Mouse (Mus musculus) embryonic facial prominence, embryonic 10.5 days (tissue): ENCODE measurements around the gene Camsap1. TPM values are rescaled to one million over a fixed set of nuclear protein-coding genes. Genes with fewer than 3 reads are reported as not detected.

Experiments
- DNase-seq: peaks from one replicate; pipeline ENCODE4 v3.0.0-alpha.2; 2017; ENCODE audit warnings: low spot score
- H3K27ac ChIP-seq: fragments of 300-500 bp; sonication (generic); replicated peaks from 2 replicates; pipeline ENCODE4 v1.5.1; 2016; ENCODE audit warnings: mild to moderate bottlenecking
- H3K27me3 ChIP-seq: fragments of 300-500 bp; sonication (generic); replicated peaks from 2 replicates; pipeline ENCODE4 v1.6.1; 2016; ENCODE audit warnings: low read depth, mild to moderate bottlenecking; ENCODE audit not compliant: poor library complexity, severe bottlenecking
- H3K36me3 ChIP-seq: fragments of 300-500 bp; sonication (generic); replicated peaks from 2 replicates; pipeline ENCODE4 v1.6.1; 2016; ENCODE audit warnings: mild to moderate bottlenecking, moderate library complexity
- H3K4me1 ChIP-seq: fragments of 300-500 bp; sonication (generic); 2 replicates; pipeline ENCODE4 v1.6.1; 2016
- H3K4me3 ChIP-seq: fragments of 300-500 bp; sonication (generic); 2 replicates; pipeline ENCODE4 v1.5.1; 2016; ENCODE audit warnings: mild to moderate bottlenecking, moderate library complexity
- H3K9me3 ChIP-seq: fragments of 300-500 bp; sonication (generic); 2 replicates; pipeline ENCODE4 v1.6.1; 2016; ENCODE audit warnings: mild to moderate bottlenecking
- WGBS: fragments of 180-500 bp; shearing (Covaris S2); methylation state at CpG from one replicate; pipeline ENCODE4 v1.1.7; 2016; 5-methylcytosine and 5-hydroxymethylcytosine counted together
- polyA plus RNA-seq: library from polyadenylated mRNA; unstranded; fragments of >200 nt; fragmentation: Nextera tagmentation; extraction: Ambion mirVana; gene quantifications from 2 replicates; pipeline ENCODE4 v1.2.1, GENCODE M21; 2016

Gene Camsap1
- polyA plus RNA-seq, 1 experiment from 2014 or later, result 36.1 TPM

DNA sequence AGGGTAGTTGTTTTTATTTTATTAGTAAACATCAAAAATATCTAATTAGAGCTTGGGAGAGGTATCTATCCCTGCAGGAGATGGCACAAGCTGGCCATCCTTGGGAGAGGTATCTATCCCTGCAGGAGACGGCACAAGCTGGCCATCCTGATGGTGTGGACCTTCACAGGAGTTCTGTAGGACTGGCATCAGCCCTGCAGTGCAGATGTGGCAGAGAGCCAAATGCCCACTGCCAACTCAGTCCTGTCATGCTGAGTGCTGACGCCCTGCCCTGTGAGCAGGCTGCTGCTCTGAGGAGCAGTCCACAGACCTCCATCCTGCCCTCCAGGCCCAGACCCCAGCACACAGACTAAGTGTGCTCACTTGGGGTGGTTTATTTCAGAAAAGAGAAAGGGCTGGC is 18.9 kb upstream of the Camsap1 start:
- Histone ChIP-seq H3K27me3 (no peaks in the 10 kb centered on the region), H3K9me3 (no peaks in the 10 kb centered on the region), H3K4me3 (no peak overlapping the region), H3K36me3 (peaks cover 97% of the 10 kb centered on the region), H3K4me1 (no peaks in the 10 kb centered on the region), H3K27ac (no peak overlapping the region)
- DNase-seq, result no peak
- 93% methylated on average over 2 of the region's 2 CpGs for WGBS

DNA sequence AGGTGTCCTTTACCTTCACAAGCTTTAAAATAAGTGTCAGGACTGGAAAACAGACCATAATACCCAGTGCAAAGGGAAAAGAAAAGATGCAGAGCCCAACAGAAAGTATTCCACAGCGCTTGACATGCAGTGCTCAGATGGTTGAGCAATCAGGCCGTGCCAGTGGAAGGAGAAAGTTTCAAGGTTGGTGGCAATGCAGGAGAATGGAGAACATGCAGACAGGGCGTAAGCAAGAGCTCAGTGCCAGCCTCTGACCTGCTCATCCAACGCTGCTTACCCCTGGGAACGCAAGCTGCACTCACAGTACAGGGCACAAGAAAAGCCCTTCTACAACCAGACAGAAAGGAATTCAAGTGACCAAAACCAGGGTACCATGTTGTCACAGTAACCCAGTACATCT is 18.1 kb upstream of the Camsap1 start:
- Histone ChIP-seq H3K4me1 (no peaks in the 10 kb centered on the region), H3K27ac (no peak overlapping the region), H3K9me3 (no peaks in the 10 kb centered on the region), H3K4me3 (no peak overlapping the region), H3K36me3 (peaks cover 97% of the 10 kb centered on the region), H3K27me3 (no peaks in the 10 kb centered on the region)
- DNase-seq, result no peak
- WGBS, result 92% methylated on average over 5 of the region's 5 CpGs

DNA sequence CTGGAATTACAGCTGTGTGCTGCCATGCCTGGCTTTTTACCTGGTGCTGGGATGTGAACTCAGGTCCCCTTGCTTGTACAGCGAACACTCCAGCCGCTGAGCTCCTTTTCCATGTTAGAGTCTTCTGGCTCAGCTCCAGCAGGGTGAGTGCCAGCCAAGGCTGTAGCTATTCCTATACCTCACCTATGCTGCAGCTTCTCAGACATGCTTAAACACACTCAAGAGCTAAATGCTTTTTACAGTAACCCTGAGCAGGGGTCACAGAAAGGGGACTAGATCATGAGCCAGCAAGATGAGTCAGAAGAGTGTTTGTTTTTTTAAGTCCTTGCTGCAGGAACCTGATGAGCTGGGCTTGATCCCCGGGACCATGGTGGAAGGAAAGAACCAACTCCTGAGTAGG is 14.6 kb upstream of the Camsap1 start:
- no peaks in the 10 kb centered on the region for H3K27me3 ChIP-seq
- peaks cover 63% of the 10 kb centered on the region for H3K36me3 ChIP-seq
- H3K27ac ChIP-seq, result no peak overlapping the region
- 90% methylated on average over 3 of the region's 3 CpGs for WGBS
- H3K4me3 ChIP-seq, result no peak overlapping the region
- no peaks in the 10 kb centered on the region for H3K4me1 ChIP-seq
- no peak for DNase-seq
- H3K9me3 ChIP-seq, result no peaks in the 10 kb centered on the region

DNA sequence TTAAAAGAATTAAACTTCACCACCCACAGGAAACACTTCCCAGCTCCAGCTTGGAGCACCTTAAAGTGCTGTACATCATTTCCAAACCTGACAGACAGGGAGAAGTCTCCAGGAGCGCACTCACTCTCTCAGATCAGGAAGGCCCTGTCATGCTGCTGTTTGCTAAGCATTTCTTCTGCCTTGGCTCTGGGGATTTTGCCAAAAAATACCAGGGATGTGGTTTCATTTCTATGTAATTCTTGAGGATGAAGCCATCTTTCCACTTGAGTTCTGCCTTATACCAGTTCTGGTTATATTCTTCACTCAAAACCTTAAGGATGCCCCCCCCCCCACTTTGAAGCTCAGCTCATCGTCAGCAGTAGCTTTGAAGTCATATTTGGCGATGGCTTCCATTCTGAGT is 11.7 kb upstream of the Camsap1 start:
- Histone ChIP-seq H3K36me3 (peaks cover 34% of the 10 kb centered on the region), H3K27me3 (no peaks in the 10 kb centered on the region), H3K4me1 (no peaks in the 10 kb centered on the region), H3K27ac (no peak overlapping the region), H3K9me3 (no peaks in the 10 kb centered on the region), H3K4me3 (no peak overlapping the region)
- no peak for DNase-seq
- 92% methylated on average over 3 of the region's 3 CpGs for WGBS

DNA sequence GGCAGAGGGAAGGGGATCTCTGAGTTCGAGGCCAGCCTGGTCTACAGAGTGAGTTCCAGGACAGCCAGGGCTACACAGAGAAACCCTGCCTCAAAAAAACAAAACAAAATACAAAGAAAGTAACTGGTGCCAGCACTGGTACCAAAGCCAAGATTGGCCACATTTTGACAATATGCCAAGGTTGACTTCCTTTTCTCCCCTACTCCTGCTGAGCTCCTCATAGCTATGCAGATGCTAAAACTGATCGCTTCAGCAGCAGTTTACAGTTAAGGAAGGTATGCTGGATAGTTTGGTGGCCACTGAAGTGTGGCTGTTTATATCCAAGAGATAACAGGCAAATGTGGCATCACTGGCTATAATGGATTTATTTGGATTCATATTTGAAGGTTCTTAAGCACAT is 9.2 kb upstream of the Camsap1 start:
- H3K4me3 ChIP-seq, result no peak overlapping the region
- H3K9me3 ChIP-seq, result no peaks in the 10 kb centered on the region
- DNase-seq, result no peak
- H3K27me3 ChIP-seq, result 0 out of 2 replicates have a peak, but pooled peaks cover 3% of the 10 kb centered on the region
- 70% methylated on average over 2 of the region's 2 CpGs for WGBS
- no peak overlapping the region for H3K27ac ChIP-seq
- no peaks in the 10 kb centered on the region for H3K4me1 ChIP-seq
- H3K36me3 ChIP-seq, result peaks cover 11% of the 10 kb centered on the region

DNA sequence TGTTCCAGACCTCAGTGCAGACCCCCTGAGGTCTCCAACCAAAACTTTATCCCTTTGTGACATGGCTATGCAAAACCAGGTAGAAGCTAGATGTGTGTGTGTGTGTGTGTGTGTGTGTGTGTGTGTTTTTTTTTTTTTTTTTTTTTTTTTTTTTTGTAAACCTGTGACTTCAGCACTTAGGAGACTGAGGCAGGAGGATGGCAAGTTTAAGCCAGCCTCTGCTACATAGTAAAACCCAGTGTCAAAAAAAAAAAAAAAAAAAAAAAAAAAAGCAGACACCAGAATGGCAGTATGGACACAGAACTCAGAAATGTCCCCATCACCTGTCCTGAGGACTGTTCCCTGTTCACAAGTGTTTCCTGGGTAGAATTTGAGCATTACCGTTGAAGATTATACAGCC is 6.6 kb upstream of the Camsap1 start:
- Histone ChIP-seq H3K4me3 (no peak overlapping the region), H3K27me3 (peaks cover 17% of the 10 kb centered on the region), H3K4me1 (no peaks in the 10 kb centered on the region), H3K9me3 (no peaks in the 10 kb centered on the region), H3K27ac (no peak overlapping the region), H3K36me3 (no peaks in the 10 kb centered on the region)
- DNase-seq, result no peak
- 92% methylated on average over 1 of the region's 1 CpGs for WGBS

DNA sequence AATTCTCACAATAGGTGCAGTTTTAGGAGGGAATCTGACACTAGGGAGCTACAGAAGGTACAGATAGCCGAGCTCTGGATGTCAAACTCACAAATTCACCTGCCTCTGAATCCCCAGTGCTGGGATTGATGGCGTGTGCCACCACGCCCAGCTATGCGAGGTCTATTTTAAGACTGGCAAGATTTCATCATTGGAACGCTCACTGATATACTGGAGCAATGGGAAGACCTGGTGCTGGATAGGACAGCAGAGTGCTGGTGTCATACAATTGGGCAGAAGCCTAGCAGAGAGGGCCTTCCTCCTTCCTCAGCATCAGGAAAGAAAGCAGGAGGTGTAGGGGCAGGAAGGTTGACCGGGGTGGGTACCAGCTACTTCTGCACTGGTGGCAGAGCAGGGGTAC is 4.7 kb upstream of the Camsap1 start:
- no peak for DNase-seq
- no peak overlapping the region for H3K27ac ChIP-seq
- WGBS, result 91% methylated on average over 6 of the region's 6 CpGs
- H3K4me1 ChIP-seq, result peaks cover 8% of the 10 kb centered on the region
- H3K36me3 ChIP-seq, result no peaks in the 10 kb centered on the region
- no peak overlapping the region for H3K4me3 ChIP-seq
- H3K27me3 ChIP-seq, result peaks cover 21% of the 10 kb centered on the region
- H3K9me3 ChIP-seq, result no peaks in the 10 kb centered on the region

DNA sequence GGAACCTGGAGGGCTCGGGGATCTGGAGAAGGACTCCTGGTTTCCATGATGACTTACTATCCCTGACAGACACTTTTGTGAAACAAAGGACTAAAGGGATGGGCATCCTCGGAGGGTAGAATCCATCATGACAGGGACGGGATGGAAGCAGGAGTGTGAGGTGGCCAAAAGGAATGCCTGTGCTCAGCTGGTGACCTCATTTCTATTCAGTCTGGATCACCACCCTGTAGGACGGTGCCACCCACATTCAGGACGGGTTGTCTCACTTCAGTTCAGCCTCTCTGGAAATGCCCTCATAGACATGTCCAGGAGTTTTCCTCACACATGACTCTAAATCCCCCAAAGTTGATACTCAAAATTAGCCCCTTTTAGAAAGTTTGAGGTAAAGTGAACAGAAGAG is 3.5 kb upstream of the Camsap1 start:
- Histone ChIP-seq H3K4me1 (peaks cover 12% of the 10 kb centered on the region), H3K9me3 (no peaks in the 10 kb centered on the region), H3K27me3 (peaks cover 21% of the 10 kb centered on the region), H3K27ac (no peak overlapping the region), H3K36me3 (no peaks in the 10 kb centered on the region), H3K4me3 (no peak overlapping the region)
- WGBS, result 65% methylated on average over 5 of the region's 5 CpGs
- no peak for DNase-seq

DNA sequence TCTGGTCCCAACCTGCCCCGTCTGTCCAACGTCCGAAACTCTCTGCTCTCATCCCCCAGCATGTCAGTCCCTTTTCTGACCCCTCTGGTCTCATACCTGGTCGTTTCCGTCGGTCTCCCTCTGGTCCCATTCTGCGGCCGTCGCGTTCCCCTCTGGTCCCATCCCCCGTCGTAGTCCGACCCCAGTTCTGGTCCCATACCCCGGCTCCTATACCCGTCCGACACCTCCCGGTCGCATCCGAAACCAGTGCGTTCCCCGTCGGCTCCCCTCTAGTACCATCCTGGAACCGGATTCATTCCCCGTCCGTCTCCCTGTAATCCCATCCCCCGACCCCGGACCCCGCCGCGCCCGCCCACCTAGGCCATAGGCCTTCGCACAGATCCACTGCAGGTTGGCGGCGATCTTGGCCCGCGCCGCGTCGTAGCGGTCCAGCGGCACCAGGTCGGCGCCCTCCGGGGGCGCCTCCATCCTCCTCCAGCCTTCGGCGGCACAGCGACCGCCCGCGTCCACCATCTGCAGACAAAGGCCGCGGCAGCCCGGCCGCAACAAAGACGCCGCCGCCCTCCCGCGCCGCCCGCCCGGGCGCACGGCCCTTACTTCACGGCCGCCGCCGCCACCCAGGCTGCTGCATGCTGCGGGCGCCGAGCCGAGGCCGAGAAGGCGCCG is 523 bp downstream of the Camsap1 start:
- Histone ChIP-seq H3K4me1 (peaks cover 35% of the 10 kb centered on the region), H3K4me3 (peak overlapping the region; percentile 97), H3K27me3 (peaks cover 18% of the 10 kb centered on the region), H3K36me3 (peaks cover 17% of the 10 kb centered on the region), H3K27ac (peak overlapping the region; percentile 98), H3K9me3 (no peaks in the 10 kb centered on the region)
- WGBS, result under 1% methylated on average over 76 of the region's 76 CpGs
- peak; percentile 69 for DNase-seq

DNA sequence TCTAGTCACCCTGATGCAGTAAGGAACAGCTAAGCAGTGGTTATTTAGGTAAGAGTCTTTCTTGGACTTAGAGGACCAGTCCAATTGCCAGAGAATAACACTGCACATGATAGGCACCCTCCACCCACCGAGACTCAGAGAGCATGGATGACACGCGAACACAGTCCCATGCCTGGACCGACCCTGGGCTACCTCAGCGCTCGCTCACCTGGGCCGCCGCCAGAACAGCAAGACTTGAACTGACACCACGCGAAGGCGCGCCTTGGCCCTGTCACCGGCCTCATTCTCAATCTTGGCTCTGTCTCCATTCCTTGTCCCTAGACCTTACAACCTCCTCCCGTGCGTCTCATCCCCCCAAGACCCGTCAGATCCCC is 1.0 kb downstream of the Camsap1 start:
- H3K4me3 ChIP-seq, result peak overlapping the region; percentile 97
- peak overlapping the region; percentile 98 for H3K27ac ChIP-seq
- H3K9me3 ChIP-seq, result no peaks in the 10 kb centered on the region
- peaks cover 35% of the 10 kb centered on the region for H3K4me1 ChIP-seq
- peaks cover 17% of the 10 kb centered on the region for H3K27me3 ChIP-seq
- H3K36me3 ChIP-seq, result peaks cover 18% of the 10 kb centered on the region
- DNase-seq, result peak; percentile 37
- WGBS, result 1% methylated on average over 16 of the region's 16 CpGs

DNA sequence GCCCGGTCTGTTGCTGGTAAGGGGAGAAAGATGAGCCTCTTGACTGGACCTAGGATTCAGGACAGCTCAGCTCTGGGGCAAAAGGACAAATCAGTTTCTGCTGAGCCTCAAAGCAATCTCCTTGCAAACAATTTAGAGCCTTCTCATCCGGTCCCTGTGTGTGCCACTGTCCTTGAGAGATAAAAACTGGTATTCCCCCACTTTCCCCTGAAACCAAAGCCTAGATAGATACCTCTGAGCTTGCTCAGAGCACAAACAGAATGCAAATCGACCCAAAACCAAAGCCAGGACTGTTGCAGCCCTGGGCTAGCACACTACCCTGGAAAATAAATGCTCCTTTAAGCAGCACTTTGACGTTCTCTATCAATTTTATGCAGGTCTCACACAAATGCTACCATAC is 4.1 kb downstream of the Camsap1 start:
- Histone ChIP-seq H3K36me3 (peaks cover 35% of the 10 kb centered on the region), H3K27me3 (no peaks in the 10 kb centered on the region), H3K9me3 (no peaks in the 10 kb centered on the region), H3K4me3 (no peak overlapping the region), H3K27ac (no peak overlapping the region), H3K4me1 (peaks cover 30% of the 10 kb centered on the region)
- WGBS, result 86% methylated on average over 4 of the region's 4 CpGs
- no peak for DNase-seq

DNA sequence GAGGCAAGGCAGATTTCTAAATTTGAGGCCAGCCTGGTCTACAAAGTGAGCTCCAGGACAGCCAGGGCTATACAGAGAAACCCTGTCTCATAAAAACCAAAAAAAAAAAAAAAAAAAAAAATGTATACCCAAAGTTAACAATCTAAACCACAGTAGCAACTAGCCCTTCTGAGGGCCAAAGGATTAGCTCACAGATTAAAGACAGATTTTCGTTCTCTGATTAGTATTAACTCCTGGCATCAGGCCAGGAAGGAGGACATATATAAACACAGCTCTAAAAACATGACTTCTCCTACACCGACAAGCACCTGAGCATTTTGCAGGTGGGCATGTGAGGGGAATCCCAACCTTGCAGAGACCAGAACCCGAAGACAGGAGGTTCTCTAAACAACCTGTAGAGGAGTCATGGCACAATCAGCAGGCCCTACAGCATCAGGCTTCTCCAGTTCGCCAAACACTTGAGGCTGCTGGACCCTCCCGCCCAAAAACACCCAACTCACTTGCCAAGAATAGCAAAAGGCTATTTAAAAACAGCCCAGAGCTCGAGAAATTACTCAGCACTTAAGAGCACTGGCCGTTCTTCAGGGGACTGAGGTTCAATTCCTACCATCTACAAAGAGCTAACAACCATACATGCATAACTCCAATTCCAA is 5.4 kb downstream of the Camsap1 start:
- H3K9me3 ChIP-seq, result no peaks in the 10 kb centered on the region
- DNase-seq, result no peak
- H3K36me3 ChIP-seq, result peaks cover 48% of the 10 kb centered on the region
- H3K27me3 ChIP-seq, result no peaks in the 10 kb centered on the region
- 89% methylated on average over 7 of the region's 7 CpGs for WGBS
- no peak overlapping the region for H3K27ac ChIP-seq
- no peak overlapping the region for H3K4me3 ChIP-seq
- peaks cover 27% of the 10 kb centered on the region for H3K4me1 ChIP-seq

DNA sequence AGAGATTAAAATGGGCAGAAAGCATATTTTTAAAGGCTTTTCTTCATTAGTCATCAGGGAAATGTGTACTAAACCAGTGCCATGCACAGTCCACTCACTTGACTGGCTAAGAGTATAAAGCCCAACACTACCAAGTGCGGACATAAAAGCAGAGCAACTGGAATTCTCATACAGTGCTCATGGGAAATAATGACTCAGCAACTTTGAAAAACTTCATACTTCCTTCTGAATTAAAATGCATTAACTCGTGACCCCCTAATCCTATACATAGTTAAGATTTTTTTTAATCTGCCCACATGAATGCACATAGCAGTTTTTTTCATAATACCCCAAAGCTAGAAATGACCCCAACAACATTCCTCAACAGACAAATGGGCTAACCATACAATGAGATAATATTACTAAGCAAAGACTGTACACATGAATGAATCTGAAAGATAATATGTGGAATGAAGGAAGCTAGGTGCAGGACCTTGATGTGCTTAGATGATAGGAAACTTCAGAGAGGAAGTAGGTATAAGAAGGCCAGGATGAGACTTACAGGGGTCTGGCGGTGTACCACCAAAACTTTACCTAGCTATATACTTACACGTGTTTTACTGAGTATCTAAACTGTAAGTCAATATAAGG is 7.8 kb downstream of the Camsap1 start:
- Histone ChIP-seq H3K4me3 (no peak overlapping the region), H3K9me3 (no peaks in the 10 kb centered on the region), H3K27ac (no peak overlapping the region), H3K36me3 (peaks cover 69% of the 10 kb centered on the region), H3K27me3 (no peaks in the 10 kb centered on the region), H3K4me1 (peaks cover 9% of the 10 kb centered on the region)
- no peak for DNase-seq
- 93% methylated on average over 4 of the region's 4 CpGs for WGBS
